Mouse (Mus musculus) spleen, adult 2 months (tissue): ENCODE results near the gene Amt. TPM values are rescaled to one million over a fixed set of nuclear protein-coding genes. Genes with fewer than 3 reads are reported as not detected.

Experiments used
- DNase-seq, 2 experiments: peaks; one replicate each; pipeline versions ENCODE4 v3.0.0 to v3.0.0-alpha.2; 2012 to 2021; ENCODE audit warnings: low spot score in 2 of 2, low read depth in 1 of 2
- H3K27ac ChIP-seq: fragments of 200-500 bp; 2 replicates; pipeline ENCODE4 v1.5.1; 2012; ENCODE audit warnings: low read length, inconsistent platforms; ENCODE audit not compliant: insufficient read depth
- H3K27me3 ChIP-seq: fragments of 200-500 bp; 2 replicates; pipeline ENCODE4 v1.6.1; 2012; ENCODE audit warnings: mild to moderate bottlenecking, moderate library complexity, low read length, inconsistent platforms; ENCODE audit not compliant: control insufficient read depth, insufficient read depth
- H3K36me3 ChIP-seq: fragments of 200-500 bp; 2 replicates; pipeline ENCODE4 v1.6.1; 2012; ENCODE audit warnings: mild to moderate bottlenecking, low read length, inconsistent platforms; ENCODE audit not compliant: control insufficient read depth, insufficient read depth
- H3K4me1 ChIP-seq: fragments of 200-500 bp; 2 replicates; pipeline ENCODE4 v1.6.1; 2011; ENCODE audit warnings: inconsistent platforms; ENCODE audit not compliant: control insufficient read depth, insufficient read depth, insufficient read length
- H3K4me3 ChIP-seq: fragments of 200-500 bp; 2 replicates; pipeline ENCODE4 v1.5.1; 2011; ENCODE audit warnings: mild to moderate bottlenecking, inconsistent platforms; ENCODE audit not compliant: insufficient read depth, insufficient read length; ENCODE audit errors: extremely low read depth
- CTCF ChIP-seq: fragments of 200-500 bp; IDR thresholded peaks from 2 replicates; pipeline ENCODE4 v1.5.1; 2011; ENCODE audit warnings: mild to moderate bottlenecking, inconsistent platforms; ENCODE audit not compliant: insufficient read depth, insufficient read length, insufficient replicate concordance; ENCODE audit errors: extremely low read depth
- POLR2A ChIP-seq: fragments of 200-500 bp; IDR thresholded peaks from 2 replicates; pipeline ENCODE4 v1.6.1; 2011; ENCODE audit warnings: low read depth, low read length, inconsistent platforms
- WGBS: fragments of 180-500 bp; shearing (Covaris S2); methylation state at CpG from one replicate; pipeline ENCODE4 v1.1.7; 2018; 5-methylcytosine and 5-hydroxymethylcytosine counted together
- polyA plus RNA-seq: library from polyadenylated mRNA; depleted of rRNA; stranded (reverse); fragments of >200 nt; gene quantifications from 2 replicates; pipeline ENCODE4 v1.2.3, GENCODE M21; 2012

Amt gene
- polyA plus RNA-seq, 1 experiment = 3.1 TPM

DNA sequence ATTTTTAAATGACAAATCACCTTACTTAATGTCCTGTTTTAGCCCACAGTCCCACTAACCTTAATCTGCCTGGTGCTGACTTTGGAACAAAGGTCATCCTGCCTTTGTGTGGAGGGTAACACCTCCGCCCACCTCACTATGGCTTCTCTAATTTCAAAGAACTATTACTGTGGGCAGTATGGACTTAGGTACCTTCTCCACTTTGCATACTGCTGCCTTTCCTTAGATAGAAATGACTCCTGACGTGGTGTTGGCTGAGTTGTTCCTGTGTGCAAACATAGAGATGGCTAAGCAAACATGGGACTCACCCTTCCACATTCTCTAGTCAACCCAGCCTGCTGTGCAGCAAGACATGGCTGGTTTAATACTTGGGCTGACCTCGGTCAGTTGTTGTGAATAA is 5.2 kb downstream of the Amt start:
- no peak for TF ChIP-seq POLR2A
- no peak for TF ChIP-seq CTCF
- H3K4me3 ChIP-seq = no peak overlapping the region
- H3K27ac ChIP-seq = no peak overlapping the region
- H3K27me3 ChIP-seq = no peaks in the 10 kb centered on the region
- H3K4me1 ChIP-seq = no peaks in the 10 kb centered on the region; the same call in 1 of the 2 replicates
- 93% methylated on average over 3 of the region's 3 CpGs for WGBS
- H3K36me3 ChIP-seq = peaks cover 7% of the 10 kb centered on the region
- no peak for DNase-seq

DNA sequence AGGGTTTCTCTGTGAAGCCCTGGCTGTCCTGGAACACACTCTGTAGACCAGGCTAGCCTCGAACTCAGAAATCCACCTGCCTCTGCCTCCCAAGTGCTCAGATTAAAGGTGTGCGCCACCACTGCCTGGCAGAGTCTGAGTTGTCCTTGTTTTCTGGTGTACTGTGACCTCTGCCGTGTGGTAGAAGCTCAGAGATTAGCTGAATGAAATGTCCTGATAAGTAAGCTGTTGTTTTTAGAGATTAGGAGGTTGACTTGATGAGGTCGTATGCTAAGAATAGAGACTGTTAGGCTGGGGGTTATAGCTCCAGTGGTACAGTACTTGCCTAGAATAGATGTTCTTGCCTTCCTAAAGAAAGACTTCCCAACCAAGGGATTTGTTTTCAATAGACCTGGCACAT is 8.1 kb downstream of the Amt start:
- H3K4me3 ChIP-seq = no peak overlapping the region
- no peaks in the 10 kb centered on the region for H3K27me3 ChIP-seq
- WGBS = 87% methylated on average over 4 of the region's 4 CpGs
- peaks cover 7% of the 10 kb centered on the region for H3K36me3 ChIP-seq
- H3K27ac ChIP-seq = no peak overlapping the region
- TF ChIP-seq POLR2A (no peak), CTCF (no peak)
- peaks cover 2% of the 10 kb centered on the region; the same call in 1 of the 2 replicates for H3K4me1 ChIP-seq
- no peak for DNase-seq

- Histone ChIP-seq H3K4me3 (peak overlapping the region; percentile 89; the same call in 1 of the 2 replicates), H3K27ac (peak overlapping the region; percentile 91), H3K36me3 (peaks cover 7% of the 10 kb centered on the region), H3K4me1 (peaks cover 2% of the 10 kb centered on the region; the same call in 1 of the 2 replicates), H3K27me3 (no peaks in the 10 kb centered on the region)
- peak in 1 of 2 experiments; percentile 11 for DNase-seq
- TF ChIP-seq CTCF = no peak
- no peak for TF ChIP-seq POLR2A
- WGBS = 0% methylated on average over 1 of the region's 1 CpGs
These were observed 8.5 kb downstream of the Amt start for GRCm38 (mm10) chr9:108305170-108305569.

DNA sequence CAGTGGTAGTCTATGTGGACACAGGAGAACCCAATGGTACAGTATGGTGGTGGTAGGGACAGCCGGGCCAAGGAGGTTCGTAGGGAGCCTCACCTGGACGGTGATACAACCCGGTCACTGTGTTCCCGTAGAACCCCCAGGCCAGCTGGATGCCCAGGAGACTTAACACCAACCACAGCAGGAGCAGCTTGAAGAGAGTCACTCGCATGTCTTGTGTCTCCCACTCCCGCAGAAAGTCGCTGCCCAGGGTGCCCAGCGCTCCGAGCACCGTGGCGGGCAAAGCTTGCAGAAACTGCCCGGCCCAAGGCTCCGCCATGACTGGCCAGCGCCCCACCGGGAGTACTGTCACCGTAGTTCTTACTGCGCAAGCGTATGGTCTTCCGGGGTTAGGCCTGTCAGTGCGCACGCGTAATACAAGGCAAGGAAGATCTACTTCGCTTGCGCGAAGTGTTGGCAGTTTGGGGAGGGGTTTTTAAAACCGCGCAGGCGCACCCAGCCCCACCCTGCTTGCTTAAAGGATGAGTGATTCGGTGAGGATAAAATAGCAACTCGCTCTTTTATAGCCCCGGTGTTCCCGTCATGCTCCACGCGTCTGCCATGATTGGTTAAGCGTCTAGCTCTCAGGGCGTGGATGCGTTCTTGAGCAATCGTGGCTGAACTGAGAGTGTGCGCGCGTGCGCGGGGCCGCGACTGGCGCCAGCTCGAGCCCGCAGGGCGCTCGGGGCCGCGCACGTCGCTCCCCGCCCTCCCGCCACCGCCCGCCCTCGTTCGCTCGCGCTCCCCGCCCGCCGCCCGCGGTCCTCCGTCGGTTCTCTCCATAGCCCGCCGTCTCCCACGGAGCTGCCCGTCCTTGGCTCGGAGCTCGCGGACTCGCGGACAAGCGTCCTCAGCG is 9.2 kb downstream of the Amt start, which contains the start of the genes Rhoa and Tcta:
TSS of gene Rhoa (plus strand) at position 501 of the 892 bp plus-strand sequence.
TSS of gene Tcta (minus strand) at position 532 of the 892 bp plus-strand sequence.
- Histone ChIP-seq H3K4me3 (peak within 1 kb of the TSS; percentile 93), H3K36me3 (peaks cover 8% of the 10 kb centered on the region), H3K27ac (peak within 1 kb of the TSS; percentile 100), H3K4me1 (peaks cover 3% of the 10 kb centered on the region; the same call in 1 of the 2 replicates), H3K27me3 (no peaks in the 10 kb centered on the region)
- WGBS = under 1% methylated on average over 81 of the region's 81 CpGs
- TF ChIP-seq POLR2A = peak; percentile 93
- no peak for TF ChIP-seq CTCF
- peak; percentile 97 to 100 for DNase-seq

DNA sequence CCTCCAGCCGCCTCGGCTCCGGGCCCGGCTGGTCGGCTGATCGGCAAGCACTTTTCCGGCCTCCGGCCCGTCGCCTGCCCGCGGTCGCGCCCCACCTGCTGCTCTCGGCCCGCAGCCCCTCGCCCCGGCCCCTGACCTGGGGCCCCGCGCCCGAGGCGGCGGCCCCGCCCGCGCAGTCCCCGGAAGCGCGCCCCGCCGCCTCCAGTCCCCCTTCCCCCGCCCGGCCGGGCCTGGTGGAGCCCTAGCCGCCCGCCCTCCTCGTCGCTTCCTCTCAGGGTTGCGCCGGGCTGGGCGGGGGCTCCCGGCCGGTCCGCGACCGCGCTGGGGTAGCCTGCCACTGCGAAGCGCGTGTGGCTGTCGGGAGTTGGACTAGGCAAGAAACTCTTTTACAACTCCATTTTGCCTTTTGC is 9.9 kb downstream of the Amt start:
- Histone ChIP-seq H3K4me3 (peak overlapping the region; percentile 93), H3K4me1 (peaks cover 7% of the 10 kb centered on the region; the same call in 1 of the 2 replicates), H3K27ac (peak overlapping the region; percentile 100), H3K36me3 (peaks cover 8% of the 10 kb centered on the region), H3K27me3 (no peaks in the 10 kb centered on the region)
- DNase-seq = peak; percentile 68 to 87
- TF ChIP-seq POLR2A (no peak; the same call in 1 of the 2 replicates), CTCF (no peak)
- WGBS = under 1% methylated on average over 44 of the region's 51 CpGs

- H3K27me3 ChIP-seq = no peaks in the 10 kb centered on the region
- peak in 1 of 2 experiments; percentile 42 for DNase-seq
These were observed 10.6 kb downstream of the Amt start for GRCm38 (mm10) chr9:108307021-108307807.

More at GRCm38 (mm10) chr9:108307021-108307807, 10.6 kb downstream of the Amt start:
- Histone ChIP-seq H3K27ac (peak overlapping the region; percentile 90), H3K4me3 (peak overlapping the region; percentile 93), H3K4me1 (peaks cover 7% of the 10 kb centered on the region; the same call in 1 of the 2 replicates), H3K36me3 (peaks cover 8% of the 10 kb centered on the region)
- 2% methylated on average over 12 of the region's 12 CpGs for WGBS
- TF ChIP-seq POLR2A (no peak), CTCF (no peak)
